Mouse (Mus musculus): ENCODE measurements around the gene H2afz.
A peak's percentile ranks its signal among the peaks of the same experiment; 100 is the strongest.
"Not testable (repeated sequence)": the region's sequence is repeated elsewhere in the genome, so short reads cannot be mapped to it uniquely, and the experiment has no call there.

Gene H2afz

GRCm38 (mm10) chr3:137864124-137864987, at the start of gene H2afz:
H2afz (plus strand) TSS chr3:137864487.
- peak; percentile 98 for DNase-seq

GRCm38 (mm10) chr3:137818713-137819112, 45.6 kb upstream of the H2afz start:
- DNase-seq, result no peak

- DNase-seq, result no peak
Measured at GRCm38 (mm10) chr3:137820688-137821467, 43.4 kb upstream of the H2afz start.

GRCm38 (mm10) chr3:137823317-137823716, 41.0 kb upstream of the H2afz start:
- DNase-seq, result no peak

- no peak for DNase-seq
Measured at GRCm38 (mm10) chr3:137827678-137828077, 36.6 kb upstream of the H2afz start.

GRCm38 (mm10) chr3:137831156-137831555, 33.1 kb upstream of the H2afz start:
- DNase-seq, result no peak

- DNase-seq, result no peak
Measured at GRCm38 (mm10) chr3:137833128-137833527, 31.2 kb upstream of the H2afz start.

- no peak for DNase-seq
Measured at GRCm38 (mm10) chr3:137833698-137834097, 30.6 kb upstream of the H2afz start.

- DNase-seq, result no peak
Measured at GRCm38 (mm10) chr3:137836543-137836942, 27.7 kb upstream of the H2afz start.

- no peak for DNase-seq
Measured at GRCm38 (mm10) chr3:137838160-137838559, 26.1 kb upstream of the H2afz start.

- no peak for DNase-seq
Measured at GRCm38 (mm10) chr3:137842944-137843343, 21.3 kb upstream of the H2afz start.

GRCm38 (mm10) chr3:137844263-137844662, 20.0 kb upstream of the H2afz start:
- no peak for DNase-seq

- DNase-seq, result no peak
Measured at GRCm38 (mm10) chr3:137846552-137846951, 17.7 kb upstream of the H2afz start.

GRCm38 (mm10) chr3:137848354-137848753, 15.9 kb upstream of the H2afz start:
- DNase-seq, result no peak

- DNase-seq, result no peak
Measured at GRCm38 (mm10) chr3:137849697-137850096, 14.6 kb upstream of the H2afz start.

- no peak for DNase-seq
Measured at GRCm38 (mm10) chr3:137851196-137851595, 13.1 kb upstream of the H2afz start.

GRCm38 (mm10) chr3:137853011-137853410, 11.3 kb upstream of the H2afz start:
- DNase-seq, result not testable (repeated sequence)

GRCm38 (mm10) chr3:137855328-137855727, 9.0 kb upstream of the H2afz start:
- DNase-seq, result no peak

- DNase-seq, result no peak
Measured at GRCm38 (mm10) chr3:137856061-137856460, 8.2 kb upstream of the H2afz start.

GRCm38 (mm10) chr3:137860394-137861170, 3.7 kb upstream of the H2afz start:
- DNase-seq, result no peak

- DNase-seq, result no peak
Measured at GRCm38 (mm10) chr3:137861436-137861835, 2.9 kb upstream of the H2afz start.

- no peak for DNase-seq
Measured at GRCm38 (mm10) chr3:137862600-137862999, 1.7 kb upstream of the H2afz start.
